Mouse (Mus musculus) cerebellum, adult (tissue): Measurements from ENCODE around the gene Cyyr1.
"Not testable (repeated sequence)": the region's sequence is repeated elsewhere in the genome, so short reads cannot be mapped to it uniquely, and the experiment has no call there.

Source experiments
- ATAC-seq: cut with Nextera tagmentation; 2 replicates; pipeline ENCODE4 v1.9.2; 2017; ENCODE audit warnings: mild to moderate bottlenecking, moderate library complexity, mixed read lengths; ENCODE audit not compliant: insufficient number of reproducible peaks, low FRiP score, low TSS enrichment

Gene Cyyr1

GRCm38 (mm10) chr16:85553297-85553696 lies at the start of gene Cyyr1:
Gene Cyyr1, minus strand, starts transcription at chr16:85553397.
- not testable (repeated sequence) for ATAC-seq

DNA sequence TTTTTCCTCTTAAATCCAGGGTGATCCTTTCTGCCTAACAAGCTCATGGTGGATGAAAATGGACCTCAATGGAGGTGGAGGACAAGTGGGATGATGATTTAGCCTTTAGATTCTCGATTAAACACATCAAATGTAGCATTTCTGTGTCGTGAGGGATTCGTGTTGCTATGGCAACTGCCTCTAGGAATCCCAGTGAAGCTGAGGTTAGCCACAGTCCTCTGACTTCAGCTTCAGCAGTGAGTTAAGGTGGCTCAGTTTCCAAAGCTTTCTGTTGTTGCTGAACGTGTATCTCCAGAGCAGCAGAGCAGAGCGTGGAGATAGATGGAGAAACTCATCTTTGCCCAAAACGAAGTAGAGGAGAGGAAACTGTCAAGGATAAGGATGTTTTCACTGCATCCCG lies 35.6 kb upstream of the Cyyr1 start:
- ATAC-seq = no peak

DNA sequence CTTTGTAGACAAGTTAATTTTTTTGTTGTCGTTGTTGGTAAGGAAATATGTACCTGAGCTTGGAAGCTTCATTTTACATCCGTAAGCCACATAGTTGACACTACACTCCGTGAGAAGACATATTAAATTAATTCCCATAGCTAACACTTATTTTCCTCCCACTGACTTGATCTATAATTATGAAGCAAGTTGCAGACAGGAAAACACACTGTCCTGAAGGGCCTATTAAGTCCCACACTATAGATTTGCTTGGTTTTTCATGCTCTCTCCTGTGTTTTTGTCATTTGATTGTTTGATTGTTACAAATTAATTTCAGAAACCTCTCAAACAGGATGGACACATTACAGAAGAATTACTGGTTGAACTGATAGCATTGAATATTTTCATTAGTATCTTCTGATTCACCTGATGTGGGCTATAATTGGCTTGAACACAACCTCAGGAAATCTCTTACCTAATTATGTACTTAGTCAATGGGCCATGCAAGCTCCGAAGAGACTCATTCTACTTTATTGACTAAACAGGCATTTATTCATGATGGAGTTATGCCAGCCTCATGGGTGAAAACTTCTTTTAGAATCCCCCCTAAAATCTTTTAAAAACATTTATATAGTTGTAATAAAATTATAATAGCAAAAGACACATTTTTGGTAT lies 34.5 kb upstream of the Cyyr1 start:
- no peak for ATAC-seq

DNA sequence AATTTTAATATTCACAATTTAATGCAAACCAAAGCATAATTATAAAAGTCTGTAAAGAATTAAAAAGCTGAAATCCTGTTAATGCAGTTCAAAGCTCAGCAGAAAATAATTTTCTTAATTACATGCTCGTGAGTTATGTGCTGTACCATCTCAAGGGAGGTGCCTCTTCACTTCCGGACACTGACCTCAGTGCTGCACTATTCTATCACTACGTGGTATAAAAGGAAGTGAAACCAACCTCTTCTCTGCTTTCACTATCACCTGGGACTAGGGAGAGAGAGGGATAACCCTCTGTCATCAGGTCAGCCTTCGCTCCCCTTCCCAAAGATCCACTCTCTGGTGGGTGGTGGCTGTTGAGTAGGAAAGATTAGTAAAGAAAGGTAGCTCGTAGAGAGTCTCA lies 13.3 kb upstream of the Cyyr1 start:
- ATAC-seq = no peak

DNA sequence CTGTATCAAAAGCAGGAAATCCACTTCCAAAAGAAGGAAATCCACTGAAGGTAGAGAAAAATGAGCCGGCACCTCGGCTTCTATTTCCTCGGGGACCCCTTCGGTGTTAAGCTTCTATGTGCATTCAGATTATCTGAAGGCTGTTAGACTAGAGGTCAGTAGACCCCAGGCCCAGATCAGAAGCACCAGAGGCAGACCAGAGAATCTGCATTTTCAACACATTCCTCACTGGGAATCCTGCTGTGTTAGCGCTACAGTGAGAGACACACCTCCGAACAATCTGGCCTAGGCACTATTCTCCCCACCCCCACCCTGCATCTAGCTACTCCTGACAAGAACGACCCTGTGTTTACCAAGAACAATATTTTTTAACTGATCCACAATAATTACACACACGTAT lies 641 bp upstream of the Cyyr1 start:
- no peak for ATAC-seq

GRCm38 (mm10) chr16:85551976-85552375 lies 1.2 kb downstream of the Cyyr1 start:
- ATAC-seq = not testable (repeated sequence)

GRCm38 (mm10) chr16:85549971-85550567 lies 3.1 kb downstream of the Cyyr1 start:
- no peak for ATAC-seq

- no peak for ATAC-seq
Observed at GRCm38 (mm10) chr16:85546519-85546918, 6.7 kb downstream of the Cyyr1 start.

- no peak for ATAC-seq
Observed at GRCm38 (mm10) chr16:85541676-85542273, 11.4 kb downstream of the Cyyr1 start.

GRCm38 (mm10) chr16:85541023-85541422 lies 12.2 kb downstream of the Cyyr1 start:
- ATAC-seq = no peak

DNA sequence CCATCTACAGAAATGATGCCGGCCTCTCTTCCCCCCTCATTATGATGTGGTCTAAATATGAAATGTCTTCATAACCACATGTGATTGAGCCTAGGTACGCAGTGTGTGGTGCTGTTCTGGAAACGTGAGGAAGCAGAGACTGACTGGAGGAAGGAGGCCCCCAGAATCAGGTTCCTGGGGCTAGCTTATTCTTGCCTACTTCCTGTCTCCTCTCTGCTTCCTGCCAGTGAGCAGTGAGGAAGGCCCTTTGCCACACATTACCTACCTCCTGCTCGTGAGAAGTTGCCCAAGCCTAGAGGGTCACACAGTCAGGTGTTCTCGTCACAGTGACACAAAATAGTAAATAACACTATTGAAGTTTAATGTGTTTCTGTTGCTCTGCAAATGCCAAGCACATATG lies 14.8 kb downstream of the Cyyr1 start:
- no peak for ATAC-seq

DNA sequence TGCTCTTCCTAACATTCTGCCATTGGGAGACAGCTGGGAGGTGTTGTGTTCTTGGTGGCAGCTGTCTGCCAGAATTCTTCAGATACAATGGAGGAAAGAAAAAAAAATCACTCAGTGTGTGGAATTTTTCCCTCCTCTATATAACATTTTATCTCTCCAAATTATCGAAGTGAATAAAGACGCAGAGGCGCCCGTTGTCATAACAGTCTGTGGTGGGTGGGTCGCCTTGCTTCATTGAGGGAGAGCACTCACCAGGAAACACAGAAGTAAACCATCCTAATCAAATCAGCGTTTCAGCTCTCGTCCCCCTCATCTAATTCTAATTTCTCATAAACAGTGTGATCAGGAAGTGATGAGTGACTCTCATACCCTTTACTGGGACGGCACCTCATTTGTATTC lies 17.1 kb downstream of the Cyyr1 start:
- ATAC-seq = no peak

DNA sequence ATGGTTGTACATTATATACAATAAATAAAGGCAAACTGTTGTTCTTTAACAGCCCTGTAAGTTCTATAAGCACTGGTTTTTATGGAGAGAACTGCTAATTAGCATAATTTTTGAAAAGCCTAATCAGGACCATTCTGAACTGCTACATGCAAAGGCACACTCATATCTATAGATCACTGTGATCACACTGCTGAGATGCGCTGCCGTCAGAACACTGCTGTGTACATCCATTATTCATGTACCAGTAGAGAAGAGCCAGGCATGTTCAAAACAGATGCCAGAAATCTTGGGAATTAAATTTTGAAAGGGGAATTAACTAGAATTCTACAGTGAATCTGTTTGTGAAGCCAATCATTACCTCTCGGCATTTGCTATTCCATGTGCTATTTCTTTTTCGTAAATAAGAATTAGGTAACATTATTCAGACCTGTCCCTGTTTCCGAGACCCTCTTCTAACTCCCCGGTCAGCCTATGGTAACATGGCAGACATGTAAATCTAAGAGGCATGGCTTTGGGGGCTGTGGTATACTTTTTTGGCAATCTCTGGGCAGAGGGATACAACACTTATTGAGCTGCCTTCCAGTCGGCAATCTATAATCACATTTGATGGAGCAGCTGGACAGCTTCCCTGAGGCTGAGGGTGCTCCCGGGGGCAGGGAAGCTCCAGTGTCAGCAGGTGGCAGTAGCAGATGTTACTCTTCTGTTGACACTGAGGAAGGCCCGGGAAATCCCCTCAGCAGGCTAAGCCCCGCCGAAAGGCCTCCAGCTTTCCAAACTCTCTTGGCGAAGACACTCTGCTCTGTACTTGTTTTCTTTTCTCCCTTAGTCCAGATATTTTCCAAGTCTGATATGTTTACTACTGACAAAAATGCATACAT lies 25.2 kb downstream of the Cyyr1 start:
- ATAC-seq = no peak

GRCm38 (mm10) chr16:85524589-85524988 lies 28.6 kb downstream of the Cyyr1 start:
- ATAC-seq = no peak

- no peak for ATAC-seq
Observed at GRCm38 (mm10) chr16:85507264-85507663, 45.9 kb downstream of the Cyyr1 start.

GRCm38 (mm10) chr16:85505108-85505507 lies 48.1 kb downstream of the Cyyr1 start:
- ATAC-seq = no peak

GRCm38 (mm10) chr16:85503416-85503815 lies 49.8 kb downstream of the Cyyr1 start:
- ATAC-seq = no peak

DNA sequence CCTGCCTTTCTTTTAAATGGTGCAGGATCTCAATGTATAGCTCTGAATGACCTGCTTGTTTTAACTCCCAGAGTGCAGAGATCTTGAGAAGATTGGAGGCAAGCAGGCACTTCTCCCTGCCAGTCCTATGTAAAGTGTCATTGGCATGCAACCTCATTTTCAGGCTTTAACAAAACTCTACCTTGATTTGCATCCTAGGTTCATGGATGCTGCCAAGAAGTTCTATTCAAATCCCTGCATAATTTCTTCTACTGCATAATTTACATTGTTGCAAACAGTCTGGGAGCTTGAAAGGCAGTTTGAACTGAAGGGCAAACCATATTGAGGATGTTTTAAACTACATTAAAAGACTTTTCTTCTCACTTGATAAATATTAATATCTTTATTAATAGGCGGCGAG lies 57.4 kb downstream of the Cyyr1 start:
- ATAC-seq = no peak

DNA sequence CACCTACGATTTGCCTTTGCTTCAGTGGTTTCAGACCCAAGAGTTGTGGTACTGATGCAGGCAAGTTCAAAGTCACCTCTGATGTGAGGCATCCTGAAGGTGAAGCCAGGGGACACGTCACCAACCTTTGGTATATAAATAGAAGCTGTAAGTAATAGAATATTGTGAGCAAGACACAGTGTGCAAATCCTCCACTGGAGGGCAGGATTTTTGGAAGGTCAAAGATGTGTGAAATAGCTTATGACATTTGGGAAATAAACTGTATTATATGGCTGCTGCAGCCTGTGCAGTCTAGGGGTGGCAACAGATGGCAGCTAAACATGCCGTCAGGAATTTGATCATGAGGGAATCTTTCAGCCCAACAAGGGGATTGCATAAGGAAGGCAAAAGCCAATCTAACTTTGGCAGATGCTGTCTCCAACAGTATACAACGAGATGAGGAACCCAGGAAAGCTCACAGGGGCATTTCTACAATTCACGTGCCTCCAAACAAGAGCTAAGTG lies 65.0 kb downstream of the Cyyr1 start:
- no peak for ATAC-seq

DNA sequence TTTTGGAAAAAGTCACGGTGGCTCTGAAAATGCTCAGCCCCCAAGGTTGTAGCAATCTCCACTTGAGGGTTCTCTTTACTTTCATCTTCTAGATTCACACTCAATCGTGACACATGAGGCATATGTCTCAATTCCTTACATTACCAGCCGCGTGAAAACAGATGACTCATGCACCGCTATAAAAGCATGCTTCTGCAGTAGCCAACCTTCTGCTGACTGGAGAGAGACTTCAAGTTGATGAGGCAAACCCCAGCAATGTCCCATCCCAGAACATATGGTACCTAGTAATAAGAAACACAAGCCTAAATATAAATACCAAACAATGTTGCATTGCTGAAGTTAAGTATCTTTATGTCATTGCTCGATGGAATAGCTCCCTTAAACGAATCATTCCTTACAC lies 65.9 kb downstream of the Cyyr1 start:
- ATAC-seq = no peak

- ATAC-seq = no peak
Observed at GRCm38 (mm10) chr16:85484557-85484956, 68.6 kb downstream of the Cyyr1 start.
